Mouse (Mus musculus) yolk sac, embryonic 10.5 days (tissue): Measurements from ENCODE around the gene Med27.

ENCODE experiments used
- DNase-seq: peaks from one replicate; pipeline ENCODE4 v3.0.0-alpha.2; 2017; ENCODE audit warnings: low spot score

Med27 gene

GRCm38 (mm10) chr2:29346629-29347271 is at the start of gene Med27:
TSS of gene Med27 (plus strand) at chr2:29346819.
- peak; percentile 92 for DNase-seq

- peak; percentile 5 for DNase-seq
Measured at GRCm38 (mm10) chr2:29309966-29310365, 36.7 kb upstream of the Med27 start.

- no peak for DNase-seq
Measured at GRCm38 (mm10) chr2:29312058-29312457, 34.6 kb upstream of the Med27 start.

GRCm38 (mm10) chr2:29317906-29318470 is 28.6 kb upstream of the Med27 start:
- DNase-seq: no peak

GRCm38 (mm10) chr2:29318596-29318995 is 28.0 kb upstream of the Med27 start:
- no peak for DNase-seq

GRCm38 (mm10) chr2:29320229-29320751 is 26.3 kb upstream of the Med27 start:
- DNase-seq: no peak

GRCm38 (mm10) chr2:29320780-29321179 is 25.8 kb upstream of the Med27 start:
- DNase-seq: no peak

GRCm38 (mm10) chr2:29324456-29324855 is 22.2 kb upstream of the Med27 start:
- no peak for DNase-seq

GRCm38 (mm10) chr2:29330471-29330870 is 16.1 kb upstream of the Med27 start:
- DNase-seq: no peak

- DNase-seq: no peak
Measured at GRCm38 (mm10) chr2:29338396-29338795, 8.2 kb upstream of the Med27 start.

- DNase-seq: no peak
Measured at GRCm38 (mm10) chr2:29358696-29359375, 12.2 kb downstream of the Med27 start.

- no peak for DNase-seq
Measured at GRCm38 (mm10) chr2:29360956-29361355, 14.3 kb downstream of the Med27 start.

GRCm38 (mm10) chr2:29365000-29365695 is 18.5 kb downstream of the Med27 start:
- DNase-seq: no peak

GRCm38 (mm10) chr2:29368730-29369129 is 22.1 kb downstream of the Med27 start:
- no peak for DNase-seq

- no peak for DNase-seq
Measured at GRCm38 (mm10) chr2:29372176-29372575, 25.6 kb downstream of the Med27 start.

- no peak for DNase-seq
Measured at GRCm38 (mm10) chr2:29381683-29382082, 35.1 kb downstream of the Med27 start.

GRCm38 (mm10) chr2:29382583-29382982 is 36.0 kb downstream of the Med27 start:
- no peak for DNase-seq

GRCm38 (mm10) chr2:29383133-29383532 is 36.5 kb downstream of the Med27 start:
- no peak for DNase-seq

GRCm38 (mm10) chr2:29385405-29385804 is 38.8 kb downstream of the Med27 start:
- DNase-seq: no peak

GRCm38 (mm10) chr2:29387268-29387667 is 40.6 kb downstream of the Med27 start:
- DNase-seq: no peak

- no peak for DNase-seq
Measured at GRCm38 (mm10) chr2:29388937-29389336, 42.3 kb downstream of the Med27 start.

- no peak for DNase-seq
Measured at GRCm38 (mm10) chr2:29391086-29391485, 44.5 kb downstream of the Med27 start.

GRCm38 (mm10) chr2:29391996-29392395 is 45.4 kb downstream of the Med27 start:
- DNase-seq: no peak
